Mouse (Mus musculus) intestine, postnatal 0 days (tissue): Measurements from ENCODE around the gene Fcgrt. TPM values are rescaled to one million over a fixed set of nuclear protein-coding genes. Genes with fewer than 3 reads are reported as not detected.

ENCODE experiments used
- ATAC-seq: fragments of 200-750 bp; cut with Nextera tagmentation; 2 replicates; pipeline ENCODE4 v1.8.0; 2017; ENCODE audit warnings: mild to moderate bottlenecking, moderate TSS enrichment, moderate library complexity
- H3K27ac ChIP-seq: fragments of 300-500 bp; sonication (generic); 2 replicates; pipeline ENCODE4 v1.5.1; 2014; ENCODE audit warnings: mild to moderate bottlenecking, low read depth, low read length, moderate library complexity
- H3K27me3 ChIP-seq: fragments of 300-500 bp; sonication (generic); replicated peaks from 2 replicates; pipeline ENCODE4 v1.6.1; 2014; ENCODE audit warnings: low read length, mixed read lengths; ENCODE audit not compliant: control insufficient read depth, insufficient read depth
- H3K36me3 ChIP-seq: fragments of 300-500 bp; sonication (generic); 2 replicates; pipeline ENCODE4 v1.6.1; 2014; ENCODE audit warnings: mild to moderate bottlenecking, moderate library complexity; ENCODE audit not compliant: control insufficient read depth, insufficient read depth
- H3K4me1 ChIP-seq: fragments of 300-500 bp; sonication (generic); replicated peaks from 2 replicates; pipeline ENCODE4 v1.6.1; 2014; ENCODE audit warnings: antibody characterized with exemption, low read length, mixed read lengths; ENCODE audit not compliant: control insufficient read depth, insufficient read depth
- H3K4me2 ChIP-seq: fragments of 300-500 bp; sonication (generic); replicated peaks from 2 replicates; pipeline ENCODE4 v1.6.1; 2014; ENCODE audit warnings: low read depth, mild to moderate bottlenecking, moderate library complexity
- H3K4me3 ChIP-seq: fragments of 300-500 bp; sonication (generic); 2 replicates; pipeline ENCODE4 v1.5.1; 2014; ENCODE audit warnings: low read depth, low read length
- H3K9ac ChIP-seq: fragments of 300-500 bp; sonication (generic); 2 replicates; pipeline ENCODE4 v1.6.1; 2014; ENCODE audit warnings: mild to moderate bottlenecking, low read depth, low read length
- H3K9me3 ChIP-seq: fragments of 300-500 bp; sonication (generic); 2 replicates; pipeline ENCODE4 v1.6.1; 2016; ENCODE audit warnings: mixed run types; ENCODE audit not compliant: control insufficient read depth
- CTCF ChIP-seq: sonication (generic); IDR thresholded peaks from 2 replicates; pipeline ENCODE4 v1.5.1; 2016; ENCODE audit warnings: low read depth, mild to moderate bottlenecking, control low read depth, antibody characterized with exemption, moderate library complexity
- WGBS: fragments of 180-500 bp; shearing (Covaris S2); extraction: QIAGEN DNeasy Blood & Tissue Kit; methylation state at CpG from one replicate; pipeline ENCODE4 v1.1.7; 2014; 5-methylcytosine and 5-hydroxymethylcytosine counted together
- polyA plus RNA-seq: library from polyadenylated mRNA; unstranded; fragments of >200 nt; fragmentation: Nextera tagmentation; extraction: Ambion mirVana; gene quantifications from 2 replicates; pipeline ENCODE4 v1.2.1, GENCODE M21; 2015

The Fcgrt gene
- polyA plus RNA-seq, 1 experiment from 2014 or later = 3,267 TPM

DNA sequence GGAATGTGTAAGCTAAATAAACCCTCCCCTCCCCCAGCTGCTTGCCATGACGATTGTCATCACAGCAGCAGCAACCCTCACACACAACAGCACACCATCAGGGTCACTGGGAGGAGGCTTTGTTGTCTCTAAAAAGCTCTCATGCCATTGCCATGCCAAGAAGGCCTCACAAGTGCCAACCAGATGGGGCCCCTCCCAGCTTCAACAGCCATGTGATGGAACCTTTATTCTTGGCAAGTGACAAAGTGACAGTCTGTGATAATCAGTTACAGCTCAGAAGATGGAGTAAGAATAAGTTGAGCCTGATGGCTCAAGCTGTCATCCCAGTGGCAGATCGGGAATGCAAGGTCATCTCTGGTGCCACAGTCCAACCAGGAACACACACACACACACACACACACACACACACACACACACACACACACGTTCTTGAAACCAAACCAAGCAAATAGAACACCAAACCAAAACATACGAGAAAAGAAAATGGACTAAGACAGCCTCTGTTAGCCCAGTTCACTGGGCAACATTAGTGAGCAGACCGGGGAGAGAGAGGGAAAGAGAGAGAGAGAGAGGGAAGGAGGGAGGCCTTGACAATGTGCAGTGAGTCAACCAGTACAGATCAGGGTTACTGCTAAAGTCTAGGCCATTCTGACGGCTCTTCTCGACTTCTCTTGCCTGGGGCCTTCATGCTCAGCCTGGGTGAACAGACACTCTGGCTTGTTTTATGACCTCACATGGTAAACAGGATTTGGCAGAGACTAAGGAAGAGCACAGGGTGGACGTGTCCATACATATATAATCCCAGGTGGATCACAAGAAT, 36.5 kb upstream of the Fcgrt start:
- no peak for ATAC-seq
- H3K4me3 ChIP-seq = no peak overlapping the region
- 73% methylated on average over 8 of the region's 8 CpGs for WGBS
- peaks cover 40% of the 10 kb centered on the region for H3K36me3 ChIP-seq
- no peaks in the 10 kb centered on the region for H3K9me3 ChIP-seq
- H3K9ac ChIP-seq = no peak overlapping the region
- no peaks in the 10 kb centered on the region for H3K27me3 ChIP-seq
- no peak overlapping the region for H3K4me2 ChIP-seq
- no peak overlapping the region for H3K27ac ChIP-seq
- H3K4me1 ChIP-seq = no peaks in the 10 kb centered on the region
- no peak for TF ChIP-seq CTCF

DNA sequence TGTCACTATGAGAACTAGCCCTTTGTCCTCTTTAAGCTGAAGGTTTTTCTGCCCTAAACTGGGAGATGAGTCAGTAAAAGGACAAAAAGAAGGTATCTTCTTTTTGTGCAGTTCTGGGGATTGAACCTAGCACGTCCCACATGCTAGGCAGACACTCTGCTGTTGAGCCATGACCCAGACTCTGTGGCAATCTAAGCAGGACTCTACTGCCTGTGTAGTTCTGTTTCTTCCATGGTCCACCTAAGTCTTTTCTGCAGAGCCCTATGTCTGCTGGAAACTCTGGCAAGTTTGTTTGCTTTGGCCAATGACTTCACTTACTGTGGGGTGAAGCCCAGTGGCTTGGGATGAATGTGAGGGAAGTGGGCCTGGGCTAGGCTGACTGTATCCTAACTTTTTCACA, 34.8 kb upstream of the Fcgrt start:
- WGBS = 79% methylated on average over 1 of the region's 1 CpGs
- no peak overlapping the region for H3K27ac ChIP-seq

DNA sequence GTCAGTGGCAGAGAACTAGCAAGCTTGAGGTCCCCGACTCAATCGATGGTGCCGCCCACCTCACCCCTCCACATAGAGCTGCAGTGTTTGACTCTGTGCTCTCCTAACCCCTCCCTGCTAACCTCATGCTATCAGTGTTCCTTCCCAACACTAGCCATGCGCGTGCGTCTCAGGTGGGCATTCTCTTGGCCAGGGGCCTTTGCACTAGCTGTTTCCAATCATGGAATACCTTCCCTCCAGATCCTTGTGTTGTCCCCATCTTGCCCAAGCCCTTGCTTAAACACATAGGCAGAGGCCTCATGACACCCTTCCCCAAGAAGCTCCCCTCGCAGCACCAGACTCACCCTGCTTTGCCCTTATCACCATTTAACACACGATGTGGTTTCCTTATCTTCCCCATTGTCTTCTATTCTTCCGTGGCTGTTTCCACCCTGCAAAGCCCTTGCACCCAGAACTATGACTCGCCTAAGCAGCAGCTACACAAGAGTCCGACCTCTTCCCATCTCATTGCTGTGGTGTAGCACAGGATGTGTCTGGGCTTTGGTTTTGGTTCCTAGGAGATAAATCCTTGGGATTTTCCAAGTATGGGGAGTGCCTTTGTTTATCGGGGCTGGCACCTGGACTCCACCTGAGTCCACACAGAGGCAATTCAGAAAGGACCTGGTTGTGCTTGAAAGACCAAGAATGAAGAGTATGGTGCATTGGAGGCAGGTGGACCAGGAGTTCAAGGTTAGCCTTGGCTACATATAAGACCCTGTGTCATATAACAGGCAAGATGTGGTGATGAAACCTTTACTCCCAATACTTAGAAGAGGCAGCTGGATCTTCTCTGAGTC, 33.7 kb upstream of the Fcgrt start:
- H3K27me3 ChIP-seq = no peaks in the 10 kb centered on the region
- H3K36me3 ChIP-seq = peaks cover 14% of the 10 kb centered on the region
- H3K27ac ChIP-seq = no peak overlapping the region
- H3K4me3 ChIP-seq = no peak overlapping the region
- 62% methylated on average over 12 of the region's 12 CpGs for WGBS
- H3K4me1 ChIP-seq = no peaks in the 10 kb centered on the region
- no peak overlapping the region for H3K4me2 ChIP-seq
- ATAC-seq = no peak
- no peak overlapping the region for H3K9ac ChIP-seq
- H3K9me3 ChIP-seq = no peaks in the 10 kb centered on the region
- no peak for TF ChIP-seq CTCF

More for the DNA sequence above, 34.8 kb upstream of the Fcgrt start:
- Histone ChIP-seq H3K9ac (no peak overlapping the region), H3K9me3 (no peaks in the 10 kb centered on the region), H3K36me3 (peaks cover 24% of the 10 kb centered on the region), H3K27me3 (no peaks in the 10 kb centered on the region), H3K4me1 (no peaks in the 10 kb centered on the region), H3K4me2 (no peak overlapping the region), H3K4me3 (no peak overlapping the region)
- ATAC-seq = no peak
- TF ChIP-seq CTCF = no peak

DNA sequence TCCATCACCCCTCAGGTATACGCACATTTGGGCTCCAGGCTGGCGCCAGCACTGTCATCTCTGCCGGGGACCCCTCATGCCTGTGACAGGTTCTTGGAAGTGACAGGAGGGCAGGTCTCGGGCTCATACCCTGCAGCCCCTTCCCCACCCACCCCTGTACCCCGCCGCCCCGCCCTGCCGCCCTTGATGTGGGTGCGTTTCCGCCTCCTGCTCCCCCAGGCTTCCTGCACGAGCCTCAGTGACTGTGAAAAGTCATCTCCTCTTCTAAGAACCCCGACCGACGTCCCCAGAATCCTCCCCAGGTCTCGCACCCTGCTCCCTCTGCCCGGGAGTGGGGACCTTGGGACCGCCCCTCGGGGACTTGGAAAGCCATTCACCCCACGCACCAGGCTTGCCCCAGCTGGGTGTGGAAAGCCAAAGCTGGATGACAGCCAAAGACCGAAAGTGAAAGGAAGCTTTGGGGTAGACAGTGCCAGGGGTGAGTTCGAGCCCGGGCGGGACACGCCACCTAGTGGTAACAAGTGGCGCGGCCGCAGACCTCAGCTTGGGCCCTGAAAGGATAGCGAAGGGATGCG, 32.4 kb upstream of the Fcgrt start, which contains the start of the genes Gm45713 and Flt3l:
Gene Gm45713, minus strand, starts transcription at position 239 of the 575 bp plus-strand sequence.
Gene Flt3l, minus strand, starts transcription at position 440 of the 575 bp plus-strand sequence.
- Histone ChIP-seq H3K9ac (peak within 1 kb of the TSS; percentile 53), H3K4me2 (peak within 1 kb of the TSS; percentile 85), H3K27me3 (no peaks in the 10 kb centered on the region), H3K4me1 (no peaks in the 10 kb centered on the region), H3K4me3 (peak within 1 kb of the TSS; percentile 64), H3K27ac (peak within 1 kb of the TSS; percentile 35; the same call in 1 of the 2 replicates), H3K9me3 (no peaks in the 10 kb centered on the region), H3K36me3 (0 out of 2 replicates have a peak, but pooled peaks cover 2% of the 10 kb centered on the region)
- WGBS = 4% methylated on average over 29 of the region's 29 CpGs
- peak; percentile 80 for ATAC-seq
- TF ChIP-seq CTCF = peak; percentile 98

DNA sequence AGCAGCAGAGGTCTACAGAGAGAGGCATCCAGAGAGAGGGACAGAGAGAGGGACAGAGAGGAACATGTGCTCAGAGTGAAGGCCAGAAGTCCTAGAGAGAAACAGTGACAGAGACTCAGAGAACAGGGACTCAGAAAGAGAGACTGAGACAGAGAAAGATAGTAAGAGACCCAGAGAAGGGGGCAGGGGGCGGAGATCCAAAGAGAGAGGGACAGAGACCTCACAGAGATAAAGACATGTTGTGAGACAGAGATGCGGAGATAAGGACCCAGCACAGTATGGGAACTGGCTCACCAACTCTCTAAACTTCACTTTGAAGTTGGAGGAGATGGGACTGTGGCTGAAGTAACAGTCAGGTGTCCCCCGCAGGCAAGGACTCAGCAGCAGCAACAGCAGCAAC, 31.7 kb upstream of the Fcgrt start:
- H3K9ac ChIP-seq = 0 out of 2 replicates have a peak overlapping the region, but pooled peaks have one; percentile 53
- H3K9me3 ChIP-seq = no peaks in the 10 kb centered on the region
- no peaks in the 10 kb centered on the region for H3K36me3 ChIP-seq
- no peak overlapping the region for H3K27ac ChIP-seq
- 90% methylated on average over 3 of the region's 3 CpGs for WGBS
- ATAC-seq = no peak
- no peaks in the 10 kb centered on the region for H3K4me1 ChIP-seq
- peak overlapping the region; percentile 85 for H3K4me2 ChIP-seq
- no peak for TF ChIP-seq CTCF
- H3K27me3 ChIP-seq = no peaks in the 10 kb centered on the region
- H3K4me3 ChIP-seq = peak overlapping the region; percentile 64; the same call in 1 of the 2 replicates

DNA sequence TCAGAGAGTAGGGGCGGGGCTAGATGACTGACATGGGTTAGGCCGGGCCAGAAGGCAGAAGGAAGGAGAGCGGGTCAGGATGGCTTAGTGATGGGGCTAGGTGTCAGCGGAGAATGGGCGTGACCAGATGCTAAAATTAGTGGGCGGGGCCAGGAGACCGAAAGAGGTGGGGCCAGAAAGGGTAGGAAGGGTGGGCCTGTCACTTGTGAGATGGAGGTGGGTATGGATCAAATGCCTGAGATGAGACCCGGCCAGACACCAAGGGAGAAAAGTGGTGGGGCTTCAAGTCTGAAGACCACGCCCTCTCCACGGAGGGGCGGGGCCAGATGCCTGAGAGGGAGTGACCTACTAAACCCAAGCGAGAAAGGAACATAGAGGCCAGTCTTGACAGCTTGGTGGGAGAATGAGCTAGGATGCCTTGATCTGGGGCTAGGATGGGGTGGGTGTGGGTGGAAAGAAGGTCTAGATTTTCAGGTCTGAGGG, 30.9 kb upstream of the Fcgrt start:
- Histone ChIP-seq H3K27ac (no peak overlapping the region), H3K36me3 (no peaks in the 10 kb centered on the region), H3K9ac (no peak overlapping the region), H3K27me3 (no peaks in the 10 kb centered on the region), H3K4me2 (no peak overlapping the region), H3K4me3 (no peak overlapping the region), H3K9me3 (no peaks in the 10 kb centered on the region), H3K4me1 (no peaks in the 10 kb centered on the region)
- ATAC-seq = no peak
- WGBS = 20% methylated on average over 12 of the region's 12 CpGs
- TF ChIP-seq CTCF = no peak
